Mouse (Mus musculus) gonadal fat pad, adult 2 months (tissue): ENCODE measurements around the gene Mctp1. TPM values are rescaled to one million over a fixed set of nuclear protein-coding genes. Genes with fewer than 3 reads are reported as not detected.
"Not testable (repeated sequence)": the region's sequence is repeated elsewhere in the genome, so short reads cannot be mapped to it uniquely, and the experiment has no call there.

ENCODE experiments used
- DNase-seq: peaks from one replicate; pipeline ENCODE4 v3.0.0-alpha.2; 2012; ENCODE audit warnings: low read depth
- polyA plus RNA-seq: library from polyadenylated mRNA; depleted of rRNA; stranded (reverse); fragments of >200 nt; gene quantifications from 2 replicates; pipeline ENCODE4 v1.2.3, GENCODE M21; 2012

The Mctp1 gene
- polyA plus RNA-seq, 1 experiment = 0.76 TPM

- no peak for DNase-seq
Observed at GRCm38 (mm10) chr13:76481601-76482000, 97.3 kb downstream of the Mctp1 start.

- no peak for DNase-seq
Observed at GRCm38 (mm10) chr13:76482998-76483397, 98.7 kb downstream of the Mctp1 start.

GRCm38 (mm10) chr13:76484086-76484709 lies 99.9 kb downstream of the Mctp1 start:
- no peak for DNase-seq

GRCm38 (mm10) chr13:76515896-76516295 lies 131.6 kb downstream of the Mctp1 start:
- no peak for DNase-seq

GRCm38 (mm10) chr13:76523170-76523569 lies 138.8 kb downstream of the Mctp1 start:
- no peak for DNase-seq

- no peak for DNase-seq
Observed at GRCm38 (mm10) chr13:76527326-76527725, 143.0 kb downstream of the Mctp1 start.

- DNase-seq = no peak
Observed at GRCm38 (mm10) chr13:76527751-76528150, 143.4 kb downstream of the Mctp1 start.

GRCm38 (mm10) chr13:76529915-76530314 lies 145.6 kb downstream of the Mctp1 start:
- no peak for DNase-seq

- DNase-seq = no peak
Observed at GRCm38 (mm10) chr13:76530867-76531504, 146.7 kb downstream of the Mctp1 start.

GRCm38 (mm10) chr13:76547854-76548253 lies 163.5 kb downstream of the Mctp1 start:
- no peak for DNase-seq

- no peak for DNase-seq
Observed at GRCm38 (mm10) chr13:76560918-76561317, 176.6 kb downstream of the Mctp1 start.

GRCm38 (mm10) chr13:76561594-76561993 lies 177.3 kb downstream of the Mctp1 start:
- no peak for DNase-seq

GRCm38 (mm10) chr13:76564061-76564460 lies 179.7 kb downstream of the Mctp1 start:
- no peak for DNase-seq

GRCm38 (mm10) chr13:76566024-76566423 lies 181.7 kb downstream of the Mctp1 start:
- no peak for DNase-seq

GRCm38 (mm10) chr13:76567448-76567847 lies 183.1 kb downstream of the Mctp1 start:
- DNase-seq = no peak

- DNase-seq = no peak
Observed at GRCm38 (mm10) chr13:76568569-76569211, 184.4 kb downstream of the Mctp1 start.

- DNase-seq = no peak
Observed at GRCm38 (mm10) chr13:76579414-76579813, 195.1 kb downstream of the Mctp1 start.

- DNase-seq = no peak
Observed at GRCm38 (mm10) chr13:76585447-76585846, 201.1 kb downstream of the Mctp1 start.

- not testable (repeated sequence) for DNase-seq
Observed at GRCm38 (mm10) chr13:76590709-76591108, 206.4 kb downstream of the Mctp1 start.

- no peak for DNase-seq
Observed at GRCm38 (mm10) chr13:76591189-76591588, 206.9 kb downstream of the Mctp1 start.

- no peak for DNase-seq
Observed at GRCm38 (mm10) chr13:76591692-76592091, 207.4 kb downstream of the Mctp1 start.

- DNase-seq = no peak
Observed at GRCm38 (mm10) chr13:76592908-76593307, 208.6 kb downstream of the Mctp1 start.

GRCm38 (mm10) chr13:76597005-76597404 lies 212.7 kb downstream of the Mctp1 start:
- no peak for DNase-seq
